Mouse (Mus musculus) layer of hippocampus, adult 18-20 months (tissue): ENCODE results near the gene Mymx. TPM values are rescaled to one million over a fixed set of nuclear protein-coding genes. Genes with fewer than 3 reads are reported as not detected.

ENCODE experiments used
- DNase-seq, 2 experiments: peaks; one replicate each; pipeline ENCODE4 v3.0.0; 2022; ENCODE audit warnings: low spot score in 2 of 2
- total RNA-seq, 2 experiments: library from RNA; stranded (reverse); gene quantifications; 2 replicates each; pipeline ENCODE4 v1.2.3; 2021

Mymx gene
- total RNA-seq, 2 experiments from 2014 or later = not detected

DNA sequence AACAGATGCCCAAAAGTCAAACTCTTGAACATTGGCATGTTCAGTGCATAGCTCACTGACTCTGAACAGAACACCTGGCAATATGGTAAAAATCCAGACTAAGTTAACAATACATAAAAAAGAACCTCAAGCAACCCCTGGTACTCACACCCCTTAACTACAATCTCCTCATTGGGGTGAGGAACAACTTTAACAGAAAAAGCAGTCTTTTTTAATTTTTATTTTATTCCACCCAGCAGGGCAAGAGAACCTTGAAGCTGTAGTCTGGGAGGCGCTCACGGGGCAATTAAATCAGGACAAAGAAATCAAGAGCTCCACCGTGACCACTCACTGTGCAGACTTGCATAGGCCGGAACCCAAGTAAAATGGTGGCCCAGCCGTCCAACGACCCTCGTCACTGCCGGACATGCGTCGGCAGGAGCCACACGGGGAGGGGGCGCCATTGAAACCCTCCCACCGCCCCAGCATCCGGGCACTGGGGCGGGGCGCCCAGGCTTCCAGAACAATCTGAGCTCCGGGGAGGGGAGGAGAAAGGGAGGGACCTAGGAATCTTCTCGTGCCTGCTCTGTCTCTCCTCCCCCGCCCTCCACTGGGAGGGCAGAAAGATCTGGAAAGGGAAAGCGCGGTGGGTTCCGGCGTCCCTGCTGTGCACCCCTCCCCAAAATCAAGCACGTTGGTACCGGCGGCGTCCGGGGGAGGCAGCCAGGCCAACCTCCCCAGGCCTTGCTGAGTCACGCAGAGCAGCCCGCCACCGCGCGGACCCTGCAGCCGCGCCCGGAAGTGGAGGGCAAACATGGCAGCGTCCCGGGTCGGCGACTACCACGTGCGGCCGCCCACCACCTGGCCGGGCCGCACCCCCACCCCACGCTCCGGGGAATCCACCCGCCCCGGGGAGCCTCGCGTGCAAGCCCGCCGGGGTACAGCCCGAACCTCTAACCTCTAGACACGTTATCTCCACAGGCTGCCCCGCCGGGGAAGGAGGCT is 29.5 kb downstream of the Mymx start:
- peak; percentile 77 to 79 for DNase-seq

DNA sequence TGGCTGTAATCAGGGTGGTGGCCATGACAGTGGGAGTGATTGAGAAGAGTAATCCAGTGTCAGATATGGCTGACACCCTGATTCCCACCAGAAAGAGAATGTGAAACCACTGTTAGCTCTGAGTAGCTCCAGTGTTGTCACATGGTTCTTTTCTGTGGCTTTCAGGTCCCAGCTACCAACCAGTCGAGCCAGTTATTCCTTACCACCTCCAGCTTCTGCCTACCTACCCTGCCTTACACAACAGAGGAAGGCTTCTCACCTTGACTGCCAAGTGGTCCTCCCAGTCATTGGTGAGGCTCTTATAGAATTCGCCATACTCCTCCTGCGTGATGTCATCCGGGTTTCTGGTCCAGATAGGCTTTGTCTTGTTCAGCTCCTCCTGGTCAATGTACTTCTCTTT is 31.9 kb downstream of the Mymx start:
- no peak for DNase-seq

DNA sequence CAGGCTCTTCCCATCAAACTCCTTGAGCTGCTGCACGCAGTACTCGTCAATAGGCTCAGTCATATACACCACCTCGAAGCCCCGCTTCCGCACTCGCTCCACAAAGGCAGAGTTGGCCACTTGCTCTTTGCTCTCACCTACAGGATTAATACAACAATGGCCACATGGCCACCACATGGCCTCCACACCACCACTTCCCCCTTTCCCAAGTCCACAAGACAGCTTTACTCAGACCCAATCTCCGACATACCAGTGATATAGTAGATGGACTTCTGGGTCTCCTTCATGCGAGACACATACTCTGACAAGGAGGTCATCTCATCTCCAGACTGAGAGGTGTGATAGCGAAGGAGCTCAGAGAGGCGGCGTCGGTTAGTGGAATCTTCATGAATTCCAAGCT is 32.9 kb downstream of the Mymx start:
- no peak for DNase-seq

DNA sequence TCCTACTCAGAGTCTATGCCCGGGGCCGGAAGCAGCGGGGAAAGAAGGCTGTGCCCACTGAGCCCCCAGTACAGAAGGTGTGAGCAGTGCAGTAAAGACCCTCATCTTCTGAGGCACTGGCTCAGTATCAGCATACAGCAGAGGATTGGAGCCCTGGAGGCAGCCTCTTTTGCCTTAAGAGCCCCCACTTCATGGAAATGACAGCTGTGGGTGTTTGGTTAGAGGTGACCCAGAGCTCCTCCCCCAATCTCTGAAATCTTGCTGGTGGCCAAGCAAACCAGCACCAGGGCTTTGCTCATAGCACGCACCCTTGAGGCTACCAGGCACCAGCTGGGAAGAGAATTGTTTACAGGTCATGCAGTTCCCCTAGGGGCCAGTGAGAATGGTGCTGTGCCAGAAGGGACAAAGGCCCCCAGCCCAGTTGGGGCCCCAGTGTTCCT is 34.7 kb downstream of the Mymx start:
- no peak for DNase-seq

DNA sequence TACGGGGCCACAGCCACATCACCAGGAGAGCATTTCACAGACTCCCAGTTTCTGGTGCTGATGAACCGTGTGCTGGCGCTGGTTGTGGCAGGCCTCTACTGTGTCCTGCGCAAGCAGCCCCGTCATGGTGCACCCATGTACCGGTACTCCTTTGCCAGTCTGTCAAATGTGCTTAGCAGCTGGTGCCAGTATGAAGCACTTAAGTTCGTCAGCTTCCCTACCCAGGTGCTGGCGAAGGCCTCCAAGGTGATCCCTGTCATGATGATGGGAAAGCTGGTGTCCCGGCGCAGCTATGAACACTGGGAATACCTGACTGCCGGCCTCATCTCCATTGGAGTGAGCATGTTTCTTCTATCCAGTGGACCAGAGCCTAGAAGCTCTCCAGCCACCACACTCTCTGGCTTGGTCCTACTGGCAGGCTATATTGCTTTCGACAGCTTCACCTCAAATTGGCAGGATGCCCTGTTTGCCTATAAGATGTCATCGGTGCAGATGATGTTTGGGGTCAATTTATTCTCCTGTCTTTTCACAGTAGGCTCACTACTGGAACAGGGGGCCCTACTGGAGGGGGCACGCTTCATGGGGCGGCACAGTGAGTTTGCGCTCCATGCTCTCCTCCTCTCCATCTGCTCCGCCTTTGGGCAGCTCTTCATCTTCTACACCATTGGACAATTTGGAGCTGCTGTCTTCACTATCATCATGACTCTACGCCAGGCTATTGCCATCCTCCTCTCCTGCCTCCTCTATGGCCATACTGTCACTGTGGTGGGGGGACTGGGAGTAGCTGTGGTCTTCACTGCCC is 35.3 kb downstream of the Mymx start:
- DNase-seq = peak in 1 of 2 experiments; percentile 65

DNA sequence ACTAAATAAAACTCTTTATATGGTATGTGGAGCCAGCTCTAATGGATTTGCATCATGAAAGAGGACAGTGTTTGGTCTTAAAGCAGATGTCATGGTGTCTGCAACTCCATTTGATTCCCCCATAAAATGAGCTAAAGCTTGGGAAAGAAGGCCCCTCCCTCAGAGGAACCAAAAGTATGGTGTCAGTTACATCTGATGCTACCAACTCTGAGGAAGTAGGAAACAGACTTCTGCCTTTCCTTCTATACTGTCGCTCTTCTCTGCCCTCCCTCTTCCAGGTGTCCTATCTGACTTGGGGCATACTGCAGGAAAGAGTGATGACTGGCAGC is 35.9 kb downstream of the Mymx start:
- no peak for DNase-seq

DNA sequence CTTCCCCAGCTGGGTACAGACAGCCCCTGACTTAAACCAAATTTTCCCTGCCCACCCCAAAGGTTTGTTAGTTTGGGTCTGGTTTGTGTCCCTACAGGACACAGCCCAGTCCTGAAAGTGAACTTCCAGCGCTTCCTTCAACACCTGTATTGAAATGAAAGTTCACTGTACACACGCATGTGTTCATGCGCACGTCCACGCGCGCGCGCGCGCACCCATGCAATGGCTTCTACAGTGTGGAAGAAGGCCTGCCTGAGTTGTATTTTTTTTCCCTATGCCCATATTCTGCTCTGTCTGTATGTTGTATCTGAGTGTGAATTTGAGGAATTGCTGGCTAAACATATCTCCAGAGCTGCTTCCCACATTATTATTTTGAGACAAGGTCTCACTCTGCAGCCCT is 36.8 kb downstream of the Mymx start:
- no peak for DNase-seq

DNA sequence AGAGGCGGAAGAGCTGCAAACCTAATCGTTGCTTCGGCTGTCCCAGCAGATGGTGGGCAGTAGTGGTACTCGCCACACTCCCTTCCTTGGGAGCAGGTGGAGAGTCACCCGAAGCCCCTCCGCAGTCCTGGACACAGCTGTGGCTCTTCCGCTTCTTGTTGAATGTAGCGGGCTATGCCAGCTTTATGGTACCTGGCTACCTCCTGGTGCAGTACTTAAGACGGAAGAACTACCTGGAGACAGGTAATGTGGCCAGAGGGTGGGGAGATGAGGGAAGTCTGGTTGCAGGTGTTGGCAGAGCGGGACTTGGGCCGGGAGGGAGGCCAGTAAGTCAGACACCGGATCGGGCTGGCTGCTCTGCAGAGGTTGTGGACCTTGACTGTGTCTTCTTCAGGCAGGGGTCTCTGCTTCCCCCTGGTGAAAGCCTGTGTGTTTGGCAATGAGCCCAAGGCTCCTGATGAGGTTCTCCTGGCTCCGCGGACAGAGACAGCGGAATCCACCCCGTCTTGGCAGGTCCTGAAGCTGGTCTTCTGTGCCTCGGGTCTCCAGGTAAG is 37.3 kb downstream of the Mymx start:
- DNase-seq = no peak

DNA sequence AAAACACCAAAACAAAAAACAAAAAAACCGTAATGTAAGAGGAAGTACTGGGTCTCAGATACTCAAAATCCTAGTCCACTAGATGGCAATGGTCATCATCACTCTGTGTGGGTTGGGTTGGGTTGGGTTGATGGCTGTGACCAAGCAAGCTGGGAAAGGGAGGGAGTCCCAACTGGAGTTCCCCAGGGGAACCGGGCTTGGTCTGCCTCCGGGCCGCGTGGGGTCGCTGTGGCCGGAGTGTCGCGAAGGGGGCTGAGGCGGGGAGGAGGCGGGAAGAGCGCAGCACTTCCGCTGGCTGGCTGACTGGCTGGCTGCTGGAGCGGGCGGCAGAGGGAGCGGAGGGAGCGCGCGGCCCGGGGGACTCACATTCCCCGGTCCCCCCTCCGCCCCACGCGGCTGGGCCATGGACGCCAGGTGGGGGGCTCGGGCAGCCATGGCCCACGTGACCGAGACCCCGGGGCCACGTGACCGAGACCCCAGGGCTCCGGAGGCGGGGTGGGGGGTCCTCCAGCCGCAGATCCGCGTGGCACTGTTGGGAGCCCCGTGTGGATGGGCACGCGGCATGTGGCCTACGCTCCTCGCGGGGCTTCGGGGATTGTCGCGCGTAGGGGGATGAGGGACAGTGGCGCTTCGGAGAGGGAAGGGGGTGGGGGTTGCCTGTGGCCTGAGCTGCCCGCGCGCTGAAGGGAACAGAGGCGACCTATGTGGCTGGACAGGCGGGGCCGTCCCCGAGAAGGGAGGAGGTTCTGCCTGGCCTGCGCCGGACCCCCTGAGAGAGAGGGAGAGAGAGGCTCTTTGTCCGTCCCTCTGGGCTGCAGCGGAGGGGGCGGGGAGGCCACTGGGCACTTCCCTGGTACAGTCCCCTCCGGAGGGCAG is 38.0 kb downstream of the Mymx start, which contains the start of gene Slc35b2:
Gene Slc35b2 (plus strand): TSS at position 220 of the 876 bp plus-strand sequence.
- DNase-seq = peak; percentile 92 to 94

DNA sequence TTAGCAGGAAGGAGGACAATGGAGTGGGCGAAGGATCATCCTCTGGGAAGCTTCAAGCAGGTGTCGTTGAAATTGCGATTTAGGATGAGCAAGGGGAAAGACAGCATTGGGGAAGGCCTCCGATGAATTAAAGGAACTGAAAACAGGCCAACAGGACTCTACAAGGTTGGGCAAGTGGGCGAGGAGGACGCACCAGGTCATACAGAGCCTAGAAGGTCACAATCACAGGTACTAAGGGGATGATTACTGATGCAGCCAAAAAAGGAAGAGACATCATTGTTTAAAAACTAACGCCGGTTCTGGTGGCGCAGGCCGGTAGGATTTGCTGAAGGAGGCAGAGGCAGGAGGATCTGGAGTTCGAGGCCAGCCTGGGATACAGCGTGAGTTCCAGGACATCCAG is 38.7 kb downstream of the Mymx start:
- DNase-seq = no peak

DNA sequence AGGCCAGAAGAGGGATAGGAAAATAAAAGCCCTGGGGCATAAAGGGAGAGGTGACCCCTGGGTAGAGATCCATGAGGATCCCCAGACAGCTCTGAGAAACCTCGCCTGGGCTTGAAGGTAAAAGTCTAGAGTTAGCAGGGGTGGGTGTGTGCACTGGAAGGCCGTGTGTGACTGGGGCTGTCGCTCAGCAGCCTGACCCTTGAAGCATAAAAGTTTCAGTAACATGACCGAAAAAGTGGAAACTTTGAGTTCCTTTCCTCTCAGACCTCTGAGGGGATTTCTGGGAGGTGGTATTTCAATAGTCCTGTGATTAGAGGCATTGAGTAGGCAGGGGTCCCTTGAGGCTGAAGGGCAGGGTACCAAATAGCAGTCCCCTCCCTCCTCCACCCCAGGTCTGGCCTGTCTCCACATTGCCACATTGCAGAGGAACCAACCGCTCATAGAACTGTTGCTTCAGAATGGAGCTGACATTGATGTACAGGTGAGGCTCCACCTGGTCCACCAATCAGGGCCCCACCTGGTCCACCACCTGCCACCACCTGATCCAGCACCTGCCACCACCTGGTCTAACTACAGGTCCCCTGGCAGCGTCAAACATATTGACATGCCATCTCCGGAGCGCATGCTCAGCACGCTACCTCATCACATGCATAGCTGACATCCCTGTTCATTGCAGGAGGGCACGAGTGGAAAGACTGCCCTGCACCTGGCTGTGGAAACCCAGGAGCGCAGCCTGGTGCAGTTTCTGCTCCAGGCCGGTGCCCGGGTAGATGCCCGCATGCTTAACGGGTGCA is 42.0 kb downstream of the Mymx start:
- DNase-seq = no peak

DNA sequence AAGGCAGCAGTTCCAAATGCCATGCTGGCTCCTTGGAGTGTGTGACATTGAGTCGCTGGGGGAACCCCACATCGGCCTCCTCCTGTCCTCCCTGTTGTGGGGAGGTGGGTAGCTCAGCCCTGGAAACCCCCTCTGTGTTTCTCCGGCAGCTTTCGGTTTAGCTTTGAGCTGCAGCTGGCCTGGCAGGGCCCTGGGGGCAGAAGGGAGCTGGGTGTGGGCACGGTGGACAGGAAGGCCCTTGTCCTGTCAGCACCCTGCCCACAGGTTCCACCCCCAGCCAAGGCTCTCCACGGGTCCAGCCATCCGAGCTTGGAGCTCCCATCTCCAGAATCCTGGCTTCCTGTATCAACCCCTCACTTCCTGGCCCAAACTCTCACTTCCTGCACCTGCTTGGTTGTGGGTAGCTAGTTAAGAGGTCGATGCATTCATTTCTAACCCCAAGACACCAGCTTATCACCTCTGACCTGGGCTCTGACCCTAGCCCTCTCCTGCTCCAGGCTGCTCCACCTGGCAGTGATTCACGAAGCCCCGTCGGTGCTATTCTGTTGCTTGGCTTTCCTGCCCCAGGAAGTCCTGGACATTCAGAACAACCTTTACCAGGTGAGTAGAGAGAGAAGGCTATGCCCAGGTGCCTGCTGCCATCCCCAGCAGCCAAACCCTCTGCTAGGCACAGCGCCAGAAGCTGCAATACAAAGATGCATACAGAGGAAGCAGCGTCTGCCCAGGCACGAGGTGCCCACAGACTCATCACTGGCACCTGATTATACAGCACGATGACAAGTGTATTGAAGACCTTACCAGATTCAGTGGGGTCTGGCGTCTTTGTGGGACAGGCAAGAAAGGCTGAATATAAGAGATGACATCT is 43.7 kb downstream of the Mymx start:
- DNase-seq = no peak

DNA sequence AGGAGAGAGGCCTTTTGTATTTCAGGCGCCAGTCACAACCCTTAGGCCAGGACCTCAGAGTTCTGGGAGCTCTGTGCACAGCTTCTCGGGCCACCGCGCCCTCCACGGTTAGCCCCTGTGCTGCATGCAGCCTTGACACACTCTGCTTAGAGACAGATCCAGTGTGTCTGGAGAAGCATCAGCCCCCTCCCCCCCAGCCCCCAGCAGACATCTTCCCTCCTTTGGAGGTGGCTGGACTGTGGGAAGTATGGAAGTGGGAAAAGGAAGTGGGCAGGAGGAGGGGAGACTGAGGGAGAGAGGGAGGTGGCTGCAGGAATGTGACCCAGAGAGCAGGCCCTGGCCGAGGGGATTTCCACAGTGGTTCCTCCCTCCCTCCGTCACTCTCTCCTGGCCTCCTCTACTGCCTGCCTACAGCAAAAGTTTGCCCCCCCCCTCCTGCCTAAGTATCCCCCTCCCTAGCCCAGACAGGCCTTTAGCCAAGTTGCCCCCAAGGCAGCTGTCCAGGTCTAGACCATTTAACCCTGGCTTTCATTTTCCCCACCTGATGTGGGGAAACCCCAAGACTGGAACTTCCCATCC is 44.6 kb downstream of the Mymx start:
- no peak for DNase-seq

DNA sequence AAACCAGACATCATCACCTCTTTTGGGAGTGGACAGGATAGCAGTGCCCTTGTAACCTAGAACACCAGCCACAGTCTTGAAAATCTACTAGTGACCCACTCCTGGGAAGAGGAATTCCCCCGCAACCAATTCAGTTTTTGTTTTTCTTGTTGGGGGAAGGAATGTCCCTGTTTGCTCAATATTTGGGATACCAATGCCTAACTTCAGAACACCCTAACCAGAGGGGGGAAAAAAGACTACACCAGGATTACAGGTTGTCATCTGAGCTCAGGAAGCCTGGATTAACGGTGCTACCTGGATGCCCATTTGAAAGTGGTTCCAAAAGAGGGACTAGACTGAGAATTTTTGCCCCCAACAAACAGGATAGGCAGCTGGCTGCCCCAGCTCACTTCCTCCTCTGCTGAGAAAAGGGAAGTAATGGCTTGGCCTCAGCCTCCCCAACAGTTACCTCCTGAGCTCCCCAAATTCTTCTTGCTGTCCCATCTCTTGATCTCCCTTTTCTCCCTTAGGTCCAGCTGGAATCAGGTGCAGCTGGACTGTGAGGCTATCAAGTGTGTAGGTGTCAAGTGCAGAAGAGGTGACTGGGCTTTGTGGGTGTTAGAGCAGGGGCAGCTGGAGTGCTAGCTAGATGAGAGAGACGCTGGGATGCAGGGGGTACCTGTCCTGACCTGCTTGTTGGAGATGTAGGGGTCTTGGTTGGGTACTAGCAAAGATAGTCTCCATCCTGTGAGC is 45.2 kb downstream of the Mymx start:
- DNase-seq = no peak

DNA sequence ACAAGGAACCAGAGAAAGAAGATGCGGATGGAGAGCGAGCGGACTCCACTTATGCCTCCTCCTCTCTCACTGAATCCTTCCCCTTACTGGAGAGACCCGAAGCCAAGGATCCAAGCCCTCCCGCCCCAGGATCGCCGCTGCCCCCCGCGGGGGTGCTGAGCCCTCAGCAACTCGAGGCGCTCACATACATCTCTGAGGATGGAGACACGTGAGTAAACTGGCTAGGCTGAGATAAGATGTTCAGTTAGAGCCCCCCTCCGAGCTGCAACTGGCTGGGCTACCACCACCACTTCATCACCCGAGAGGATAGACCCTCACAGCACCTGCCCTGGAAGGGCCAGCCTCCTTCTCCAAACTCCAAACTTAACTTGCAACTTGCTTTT is 45.8 kb downstream of the Mymx start:
- no peak for DNase-seq

DNA sequence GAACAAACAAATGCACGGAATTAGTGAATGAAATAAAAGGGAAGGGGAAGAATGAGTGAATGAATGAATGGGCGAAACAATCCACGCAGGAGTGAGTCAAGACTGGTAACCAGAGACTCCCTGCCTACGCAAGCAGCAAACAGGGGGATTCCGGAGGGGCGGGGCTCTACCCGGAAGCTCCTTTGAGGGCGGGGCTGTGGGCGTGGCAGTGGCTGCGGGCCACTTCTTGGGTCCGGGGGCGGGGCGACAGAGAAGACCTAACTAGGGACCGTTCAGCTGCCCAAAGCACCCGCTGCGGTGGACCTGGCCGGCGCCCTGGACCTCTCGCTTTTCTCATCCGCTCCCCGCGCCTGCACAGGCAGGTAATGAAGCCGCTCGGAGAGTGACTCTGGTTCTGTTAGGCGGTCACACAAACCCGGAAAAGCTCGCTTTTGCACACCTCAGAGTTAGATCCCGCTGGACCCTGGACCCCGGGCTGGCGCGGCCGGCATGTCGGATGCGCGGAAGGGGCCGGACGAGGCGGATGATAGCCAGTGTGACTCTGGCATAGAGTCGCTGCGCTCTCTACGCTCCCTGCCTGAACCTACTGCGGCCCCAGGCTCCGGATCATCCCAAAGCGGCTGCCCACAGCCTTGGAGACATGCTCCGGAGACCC is 46.3 kb downstream of the Mymx start, which contains the start of gene Nfkbie:
Gene Nfkbie (plus strand): TSS at position 252 of the 655 bp plus-strand sequence.
- peak; percentile 82 to 89 for DNase-seq

DNA sequence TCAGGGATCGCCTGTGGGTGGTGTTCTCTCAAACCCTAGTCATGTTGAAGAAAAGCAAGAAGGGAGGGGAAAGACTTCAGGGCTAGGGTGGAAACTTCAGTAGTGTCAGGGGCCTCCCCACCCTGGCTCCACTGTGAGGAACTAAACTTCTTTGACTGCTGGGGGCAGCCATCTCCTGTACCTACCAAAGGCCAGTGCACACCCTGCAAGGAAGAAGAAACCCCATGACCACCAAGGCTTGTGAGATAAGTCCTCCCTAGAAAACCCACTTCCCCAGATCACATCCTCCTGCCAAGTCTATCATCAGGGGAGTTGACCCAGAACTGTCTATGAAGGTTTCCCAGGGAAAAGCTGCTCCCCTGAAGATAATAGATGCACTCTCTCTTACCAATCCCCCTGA is 47.5 kb downstream of the Mymx start:
- no peak for DNase-seq
